Mouse (Mus musculus): ENCODE measurements around the gene Syngr3. TPM values are rescaled to one million over a fixed set of nuclear protein-coding genes. Genes with fewer than 3 reads are reported as not detected.

Gene Syngr3
- polyA plus RNA-seq, 1 experiment from 2014 or later, result 5.0 TPM

DNA sequence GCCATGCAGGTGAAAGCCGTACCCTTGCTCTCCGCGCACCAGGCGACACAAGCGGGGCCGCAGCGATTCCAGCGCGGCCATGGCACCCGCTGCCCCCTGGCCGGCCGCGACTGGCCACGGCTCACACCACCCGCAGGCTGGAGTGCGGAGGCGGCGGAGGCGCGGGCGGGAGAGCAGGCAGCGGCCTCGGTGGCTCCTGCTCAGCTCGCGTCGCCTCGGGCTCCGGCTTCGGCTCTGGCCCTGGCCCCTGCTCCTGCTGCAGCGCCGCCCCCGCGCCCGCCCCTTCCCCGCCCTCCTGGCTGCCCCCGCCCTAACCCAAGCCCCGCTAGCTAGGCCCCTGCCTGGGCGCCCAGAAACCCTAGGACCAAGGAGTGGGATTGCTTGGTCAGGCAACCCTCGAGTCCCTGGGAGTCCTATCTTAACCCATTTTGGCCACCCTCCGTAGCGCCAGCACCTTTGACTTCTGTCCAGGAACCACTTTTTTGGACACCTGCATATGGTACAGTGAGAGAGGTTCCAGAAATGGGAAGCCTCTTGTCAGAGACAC lies 39.6 kb downstream of the Syngr3 start, which contains the start of gene Slc9a3r2:
TSS of gene Slc9a3r2 (minus strand) at position 258 of the 547 bp plus-strand sequence.
- Histone ChIP-seq H3K4me2 (replicated peaks; ENCODE audit: low read depth) (peak within 1 kb of the TSS; percentile 99), H3K27me3 (ENCODE audit: control insufficient read depth, insufficient read depth, low read length) (no peaks in the 10 kb centered on the region), H3K9me3 (ENCODE audit: control insufficient read depth, low read length) (no peaks in the 10 kb centered on the region), H3K4me1 (replicated peaks; ENCODE audit: control insufficient read depth, insufficient read depth) (no peaks in the 10 kb centered on the region; the same call in 1 of the 2 replicates), H3K9ac (ENCODE audit: low read length) (peak within 1 kb of the TSS; percentile 87), H3K36me3 (ENCODE audit: control insufficient read depth, insufficient read depth, low read length) (no peaks in the 10 kb centered on the region), H3K4me3 (ENCODE audit: low read depth, low read length) (peak within 1 kb of the TSS; percentile 71), H3K27ac (replicated peaks) (peak within 1 kb of the TSS; percentile 74)
- WGBS, result under 1% methylated on average over 29 of the region's 41 CpGs
- peak; percentile 57 for DNase-seq (ENCODE audit: low spot score)
- no peak for TF ChIP-seq EP300 (optimal IDR thresholded peaks at IDR 0.05)
- no peak for TF ChIP-seq CTCF (IDR thresholded peaks at IDR 0.05; ENCODE audit: low read depth)
- peak; percentile 22; the same call in 1 of the 2 replicates for ATAC-seq (ENCODE audit: low FRiP score, low TSS enrichment)

DNA sequence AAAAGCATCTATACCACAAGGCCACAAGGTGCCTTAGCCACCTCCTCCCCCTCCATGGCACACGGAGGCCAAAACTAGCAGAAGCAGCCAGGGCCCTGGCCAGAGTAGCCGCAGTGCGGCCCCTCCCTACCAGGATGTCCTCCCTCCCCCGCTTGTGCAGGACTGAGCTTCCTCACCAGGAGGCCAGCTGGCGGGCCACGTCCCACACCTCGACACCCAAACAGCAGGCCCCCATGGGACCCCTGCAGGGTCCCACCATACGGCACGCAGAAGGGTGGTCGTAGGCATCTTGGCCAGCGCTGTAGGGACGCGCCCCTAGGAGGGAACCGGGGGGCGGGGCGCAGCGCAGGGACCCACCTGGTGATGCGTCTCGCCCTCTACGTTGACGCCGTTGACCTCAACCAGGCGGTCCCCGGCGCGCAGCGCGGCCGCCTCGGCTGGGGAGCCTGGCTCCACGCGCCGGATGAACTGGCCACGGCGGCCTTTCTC lies 40.1 kb downstream of the Syngr3 start:
- peak overlapping the region; percentile 74 for H3K27ac ChIP-seq (replicated peaks)
- DNase-seq (ENCODE audit: low spot score), result peak; percentile 58
- peak overlapping the region; percentile 99 for H3K4me2 ChIP-seq (replicated peaks; ENCODE audit: low read depth)
- H3K4me1 ChIP-seq (replicated peaks; ENCODE audit: control insufficient read depth, insufficient read depth), result no peaks in the 10 kb centered on the region; the same call in 1 of the 2 replicates
- ATAC-seq (ENCODE audit: low FRiP score, low TSS enrichment), result peak; percentile 14
- H3K4me3 ChIP-seq (ENCODE audit: low read depth, low read length), result peak overlapping the region; percentile 71
- TF ChIP-seq EP300 (optimal IDR thresholded peaks at IDR 0.05) (no peak), CTCF (IDR thresholded peaks at IDR 0.05; ENCODE audit: low read depth) (no peak)
- H3K27me3 ChIP-seq (ENCODE audit: control insufficient read depth, insufficient read depth, low read length), result no peaks in the 10 kb centered on the region
- H3K9me3 ChIP-seq (ENCODE audit: control insufficient read depth, low read length), result no peaks in the 10 kb centered on the region
- no peaks in the 10 kb centered on the region for H3K36me3 ChIP-seq (ENCODE audit: control insufficient read depth, insufficient read depth, low read length)
- peak overlapping the region; percentile 87 for H3K9ac ChIP-seq (ENCODE audit: low read length)
- WGBS, result under 1% methylated on average over 35 of the region's 35 CpGs

DNA sequence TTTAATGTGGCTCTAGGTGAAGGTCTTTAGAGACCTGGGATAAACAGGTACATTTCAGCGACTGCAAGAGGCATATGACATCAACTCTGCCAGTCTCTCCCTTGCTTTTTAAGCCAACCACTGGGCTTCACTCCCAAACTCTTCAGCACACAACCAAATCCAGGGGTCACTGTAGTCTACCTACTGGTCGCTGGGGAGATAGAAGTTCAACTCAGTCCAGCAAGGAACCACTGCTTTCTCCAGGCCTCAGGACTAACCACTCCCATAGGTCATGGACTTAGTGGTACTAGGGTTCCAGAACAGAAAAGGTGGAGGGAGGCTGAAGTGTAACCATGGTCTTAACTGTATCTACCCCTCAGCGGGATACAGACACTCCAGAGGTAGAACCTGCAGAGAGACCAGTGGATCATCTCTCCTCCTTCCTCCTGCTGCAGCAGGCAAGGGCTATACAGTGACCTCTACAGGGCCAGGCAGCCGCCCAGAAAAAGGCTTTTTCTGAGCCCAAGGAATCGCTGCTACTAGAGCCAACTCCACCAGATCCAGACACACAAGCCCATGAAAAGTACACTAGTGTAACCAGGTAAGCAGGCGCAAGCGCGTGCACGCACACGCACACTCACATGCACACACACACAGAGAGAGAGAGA lies 40.9 kb downstream of the Syngr3 start:
- no peaks in the 10 kb centered on the region for H3K36me3 ChIP-seq (ENCODE audit: control insufficient read depth, insufficient read depth, low read length)
- H3K4me2 ChIP-seq (replicated peaks; ENCODE audit: low read depth), result peak overlapping the region; percentile 99
- H3K27me3 ChIP-seq (ENCODE audit: control insufficient read depth, insufficient read depth, low read length), result no peaks in the 10 kb centered on the region
- no peaks in the 10 kb centered on the region; the same call in 1 of the 2 replicates for H3K4me1 ChIP-seq (replicated peaks; ENCODE audit: control insufficient read depth, insufficient read depth)
- no peaks in the 10 kb centered on the region for H3K9me3 ChIP-seq (ENCODE audit: control insufficient read depth, low read length)
- no peak for TF ChIP-seq EP300 (optimal IDR thresholded peaks at IDR 0.05)
- TF ChIP-seq CTCF (IDR thresholded peaks at IDR 0.05; ENCODE audit: low read depth), result peak; percentile 48; the same call in 1 of the 2 replicates
- peak overlapping the region; percentile 71 for H3K4me3 ChIP-seq (ENCODE audit: low read depth, low read length)
- DNase-seq (ENCODE audit: low spot score), result no peak
- no peak overlapping the region for H3K27ac ChIP-seq (replicated peaks)
- ATAC-seq (ENCODE audit: low FRiP score, low TSS enrichment), result no peak
- H3K9ac ChIP-seq (ENCODE audit: low read length), result peak overlapping the region; percentile 41; the same call in 1 of the 2 replicates
- 70% methylated on average over 10 of the region's 10 CpGs for WGBS

DNA sequence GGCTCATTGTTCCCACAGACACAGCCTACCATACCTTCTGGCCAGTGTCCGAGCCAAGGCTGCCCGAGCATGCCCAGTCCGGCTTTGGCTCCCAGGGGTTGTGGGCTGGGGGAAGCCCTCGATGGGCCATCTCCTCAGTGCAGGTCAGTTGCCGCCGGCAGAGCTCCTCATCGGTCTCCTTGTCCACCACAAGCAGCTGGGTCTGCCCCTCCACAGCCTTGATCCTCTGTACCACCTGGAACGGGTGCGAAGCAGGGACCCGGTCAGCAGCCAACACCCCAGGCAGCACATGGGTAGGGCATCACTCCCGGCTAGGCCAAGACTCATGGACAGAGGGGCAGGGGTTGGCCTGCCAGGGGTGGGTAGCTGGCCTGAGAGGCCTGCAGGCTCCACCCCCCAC lies 42.3 kb downstream of the Syngr3 start:
- no peaks in the 10 kb centered on the region for H3K27me3 ChIP-seq (ENCODE audit: control insufficient read depth, insufficient read depth, low read length)
- WGBS, result 67% methylated on average over 11 of the region's 11 CpGs
- H3K9me3 ChIP-seq (ENCODE audit: control insufficient read depth, low read length), result no peaks in the 10 kb centered on the region
- peak overlapping the region; percentile 30 for H3K27ac ChIP-seq (replicated peaks)
- H3K36me3 ChIP-seq (ENCODE audit: control insufficient read depth, insufficient read depth, low read length), result no peaks in the 10 kb centered on the region
- peak overlapping the region; percentile 17; the same call in 1 of the 2 replicates for H3K4me2 ChIP-seq (replicated peaks; ENCODE audit: low read depth)
- no peak for ATAC-seq (ENCODE audit: low FRiP score, low TSS enrichment)
- DNase-seq (ENCODE audit: low spot score), result no peak
- H3K4me3 ChIP-seq (ENCODE audit: low read depth, low read length), result no peak overlapping the region
- TF ChIP-seq EP300 (optimal IDR thresholded peaks at IDR 0.05) (no peak), CTCF (IDR thresholded peaks at IDR 0.05; ENCODE audit: low read depth) (no peak)
- no peaks in the 10 kb centered on the region; the same call in 1 of the 2 replicates for H3K4me1 ChIP-seq (replicated peaks; ENCODE audit: control insufficient read depth, insufficient read depth)
- no peak overlapping the region; the same call in 1 of the 2 replicates for H3K9ac ChIP-seq (ENCODE audit: low read length)

DNA sequence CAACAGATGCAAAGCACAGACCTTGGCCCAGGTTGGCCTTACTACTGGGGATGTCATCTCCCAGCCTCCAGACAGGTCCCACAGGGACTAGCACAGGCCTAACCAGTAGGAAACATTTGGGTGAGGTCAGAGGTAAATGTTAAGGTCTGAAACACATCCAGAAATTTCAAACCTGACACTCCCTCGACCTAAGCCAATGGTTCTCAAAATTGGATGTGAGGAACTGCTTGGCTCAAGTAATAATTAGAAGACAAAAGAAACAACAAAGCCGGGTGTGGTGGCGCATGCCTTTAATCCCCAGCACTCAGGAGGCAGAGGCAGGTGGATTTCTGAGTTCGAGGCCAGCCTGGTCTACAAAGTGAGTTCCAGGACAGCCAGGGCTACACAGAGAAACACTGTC lies 43.4 kb downstream of the Syngr3 start:
- no peaks in the 10 kb centered on the region for H3K36me3 ChIP-seq (ENCODE audit: control insufficient read depth, insufficient read depth, low read length)
- 71% methylated on average over 4 of the region's 4 CpGs for WGBS
- ATAC-seq (ENCODE audit: low FRiP score, low TSS enrichment), result no peak
- TF ChIP-seq CTCF (IDR thresholded peaks at IDR 0.05; ENCODE audit: low read depth) (no peak), EP300 (optimal IDR thresholded peaks at IDR 0.05) (no peak)
- H3K9me3 ChIP-seq (ENCODE audit: control insufficient read depth, low read length), result no peaks in the 10 kb centered on the region
- no peaks in the 10 kb centered on the region for H3K27me3 ChIP-seq (ENCODE audit: control insufficient read depth, insufficient read depth, low read length)
- no peak overlapping the region for H3K9ac ChIP-seq (ENCODE audit: low read length)
- H3K4me2 ChIP-seq (replicated peaks; ENCODE audit: low read depth), result no peak overlapping the region
- no peak for DNase-seq (ENCODE audit: low spot score)
- H3K4me1 ChIP-seq (replicated peaks; ENCODE audit: control insufficient read depth, insufficient read depth), result no peaks in the 10 kb centered on the region; the same call in 1 of the 2 replicates
- 0 out of 2 replicates have a peak overlapping the region, but pooled peaks have one; percentile 84 for H3K27ac ChIP-seq (replicated peaks)
- H3K4me3 ChIP-seq (ENCODE audit: low read depth, low read length), result no peak overlapping the region

Data from stomach, postnatal 0 days (tissue).